Mouse (Mus musculus): ENCODE data around the gene Dus1l.
"Not testable (repeated sequence)": the region's sequence is repeated elsewhere in the genome, so short reads cannot be mapped to it uniquely, and the experiment has no call there.

The Dus1l gene

GRCm38 (mm10) chr11:120819556-120819955 is 23.4 kb upstream of the Dus1l start:
- DNase-seq (ENCODE audit: low read depth, low spot score): no peak

GRCm38 (mm10) chr11:120818251-120818650 is 22.0 kb upstream of the Dus1l start:
- no peak for DNase-seq (ENCODE audit: low read depth, low spot score)

- no peak for DNase-seq (ENCODE audit: low read depth, low spot score)
Observed at GRCm38 (mm10) chr11:120817358-120817757, 21.2 kb upstream of the Dus1l start.

- DNase-seq (ENCODE audit: low read depth, low spot score): no peak
Observed at GRCm38 (mm10) chr11:120812068-120812467, 15.9 kb upstream of the Dus1l start.

GRCm38 (mm10) chr11:120808010-120808409 is 11.8 kb upstream of the Dus1l start:
- no peak for DNase-seq (ENCODE audit: low read depth, low spot score)

- no peak for DNase-seq (ENCODE audit: low read depth, low spot score)
Observed at GRCm38 (mm10) chr11:120805375-120806298, 9.4 kb upstream of the Dus1l start.

- no peak for DNase-seq (ENCODE audit: low read depth, low spot score)
Observed at GRCm38 (mm10) chr11:120804769-120805168, 8.6 kb upstream of the Dus1l start.

GRCm38 (mm10) chr11:120804274-120804673 is 8.1 kb upstream of the Dus1l start:
- DNase-seq (ENCODE audit: low read depth, low spot score): no peak

- DNase-seq (ENCODE audit: low read depth, low spot score): peak; percentile 97
Observed at GRCm38 (mm10) chr11:120800061-120800904, 4.1 kb upstream of the Dus1l start.

- DNase-seq (ENCODE audit: low read depth, low spot score): no peak
Observed at GRCm38 (mm10) chr11:120799316-120799890, 3.2 kb upstream of the Dus1l start.

GRCm38 (mm10) chr11:120798244-120798643 is 2.0 kb upstream of the Dus1l start:
- DNase-seq (ENCODE audit: low read depth, low spot score): no peak

GRCm38 (mm10) chr11:120796614-120796946 is 377 bp upstream of the Dus1l start:
- DNase-seq (ENCODE audit: low read depth, low spot score): no peak

- no peak for DNase-seq (ENCODE audit: low read depth, low spot score)
Observed at GRCm38 (mm10) chr11:120792652-120793051, 3.6 kb downstream of the Dus1l start.

- DNase-seq (ENCODE audit: low read depth, low spot score): no peak
Observed at GRCm38 (mm10) chr11:120789810-120790209, 6.4 kb downstream of the Dus1l start.

- DNase-seq (ENCODE audit: low read depth, low spot score): no peak
Observed at GRCm38 (mm10) chr11:120789355-120789754, 6.8 kb downstream of the Dus1l start.

- not testable (repeated sequence) for DNase-seq (ENCODE audit: low read depth, low spot score)
Observed at GRCm38 (mm10) chr11:120788460-120788859, 7.7 kb downstream of the Dus1l start.

GRCm38 (mm10) chr11:120785145-120785544 is 11.1 kb downstream of the Dus1l start:
- DNase-seq (ENCODE audit: low read depth, low spot score): no peak

- DNase-seq (ENCODE audit: low read depth, low spot score): peak; percentile 66
Observed at GRCm38 (mm10) chr11:120784064-120784791, 12.0 kb downstream of the Dus1l start, which contains the start of the genes Rfng and Gps1. Gene Rfng (minus strand): TSS chr11:120784207. Gene Gps1 (plus strand): TSS chr11:120784272.

GRCm38 (mm10) chr11:120783426-120784063 is 12.7 kb downstream of the Dus1l start:
- no peak for DNase-seq (ENCODE audit: low read depth, low spot score)

- not testable (repeated sequence) for DNase-seq (ENCODE audit: low read depth, low spot score)
Observed at GRCm38 (mm10) chr11:120781361-120781760, 14.8 kb downstream of the Dus1l start.

GRCm38 (mm10) chr11:120779876-120780275 is 16.3 kb downstream of the Dus1l start:
- DNase-seq (ENCODE audit: low read depth, low spot score): no peak
